Mouse (Mus musculus): Measurements from ENCODE around the gene Leap2. TPM values are rescaled to one million over a fixed set of nuclear protein-coding genes. Genes with fewer than 3 reads are reported as not detected.

Gene Leap2
- polyA plus RNA-seq (2012; rRNA removed), result not detected in 2 replicates

GRCm38 (mm10) chr11:53423036-53423435 is at the start of gene Leap2:
Gene Leap2, minus strand, starts transcription at chr11:53423170.
- Histone ChIP-seq H3K27me3 (ENCODE audit: control insufficient read depth, insufficient read depth, low read length) (no peaks in the 10 kb centered on the region), H3K4me1 (replicated peaks; ENCODE audit: control insufficient read depth, insufficient read depth, low read length) (no peaks in the 10 kb centered on the region), H3K4me3 (ENCODE audit: control insufficient read depth, insufficient read depth, low read length) (no peak within 1 kb of the TSS), H3K27ac (ENCODE audit: control insufficient read depth, insufficient read depth, low read length) (no peak within 1 kb of the TSS), H3K36me3 (ENCODE audit: control insufficient read depth, insufficient read depth, low read length) (no peaks in the 10 kb centered on the region; the same call in 1 of the 2 replicates)
- no peak for TF ChIP-seq CTCF (IDR thresholded peaks at IDR 0.05; ENCODE audit: borderline replicate concordance, control insufficient read depth, extremely low read depth, insufficient read depth, low read length, poor library complexity)
- no peak for TF ChIP-seq POLR2A (IDR thresholded peaks at IDR 0.05; ENCODE audit: control insufficient read depth, extremely low read depth, insufficient read depth, low read length, poor library complexity)
- DNase-seq, result no peak
- 96% methylated on average over 4 of the region's 4 CpGs for WGBS

- DNase-seq, result no peak
- no peaks in the 10 kb centered on the region for H3K36me3 ChIP-seq (ENCODE audit: control insufficient read depth, insufficient read depth, low read length)
- TF ChIP-seq CTCF (IDR thresholded peaks at IDR 0.05; ENCODE audit: borderline replicate concordance, control insufficient read depth, extremely low read depth, insufficient read depth, low read length, poor library complexity) (no peak), POLR2A (IDR thresholded peaks at IDR 0.05; ENCODE audit: control insufficient read depth, extremely low read depth, insufficient read depth, low read length, poor library complexity) (no peak)
- H3K27ac ChIP-seq (ENCODE audit: control insufficient read depth, insufficient read depth, low read length), result no peak overlapping the region
- no peak overlapping the region for H3K4me3 ChIP-seq (ENCODE audit: control insufficient read depth, insufficient read depth, low read length)
- 85% methylated on average over 3 of the region's 3 CpGs for WGBS
- no peaks in the 10 kb centered on the region for H3K4me1 ChIP-seq (replicated peaks; ENCODE audit: control insufficient read depth, insufficient read depth, low read length)
- no peaks in the 10 kb centered on the region for H3K27me3 ChIP-seq (ENCODE audit: control insufficient read depth, insufficient read depth, low read length)
Observed at GRCm38 (mm10) chr11:53472709-53473108, 49.7 kb upstream of the Leap2 start.

- Histone ChIP-seq H3K36me3 (ENCODE audit: control insufficient read depth, insufficient read depth, low read length) (no peaks in the 10 kb centered on the region), H3K27ac (ENCODE audit: control insufficient read depth, insufficient read depth, low read length) (no peak within 1 kb of the TSS), H3K27me3 (ENCODE audit: control insufficient read depth, insufficient read depth, low read length) (no peaks in the 10 kb centered on the region; the same call in 1 of the 2 replicates), H3K4me3 (ENCODE audit: control insufficient read depth, insufficient read depth, low read length) (no peak within 1 kb of the TSS), H3K4me1 (replicated peaks; ENCODE audit: control insufficient read depth, insufficient read depth, low read length) (no peaks in the 10 kb centered on the region)
- DNase-seq, result peak; percentile 86
- WGBS, result 9% methylated on average over 29 of the region's 29 CpGs
- TF ChIP-seq CTCF (IDR thresholded peaks at IDR 0.05; ENCODE audit: borderline replicate concordance, control insufficient read depth, extremely low read depth, insufficient read depth, low read length, poor library complexity), result peak; percentile 92
- no peak for TF ChIP-seq POLR2A (IDR thresholded peaks at IDR 0.05; ENCODE audit: control insufficient read depth, extremely low read depth, insufficient read depth, low read length, poor library complexity)
Observed at GRCm38 (mm10) chr11:53469968-53470695, 47.2 kb upstream of the Leap2 start, which contains the start of gene Gm9837. Gene Gm9837, minus strand, starts transcription at chr11:53470479.

GRCm38 (mm10) chr11:53469294-53469967 is 46.5 kb upstream of the Leap2 start:
- Histone ChIP-seq H3K27ac (ENCODE audit: control insufficient read depth, insufficient read depth, low read length) (no peak overlapping the region), H3K27me3 (ENCODE audit: control insufficient read depth, insufficient read depth, low read length) (no peaks in the 10 kb centered on the region; the same call in 1 of the 2 replicates), H3K36me3 (ENCODE audit: control insufficient read depth, insufficient read depth, low read length) (no peaks in the 10 kb centered on the region), H3K4me1 (replicated peaks; ENCODE audit: control insufficient read depth, insufficient read depth, low read length) (no peaks in the 10 kb centered on the region), H3K4me3 (ENCODE audit: control insufficient read depth, insufficient read depth, low read length) (no peak overlapping the region)
- DNase-seq, result no peak
- 46% methylated on average over 16 of the region's 16 CpGs for WGBS
- TF ChIP-seq POLR2A (IDR thresholded peaks at IDR 0.05; ENCODE audit: control insufficient read depth, extremely low read depth, insufficient read depth, low read length, poor library complexity) (no peak), CTCF (IDR thresholded peaks at IDR 0.05; ENCODE audit: borderline replicate concordance, control insufficient read depth, extremely low read depth, insufficient read depth, low read length, poor library complexity) (no peak)

- TF ChIP-seq CTCF (IDR thresholded peaks at IDR 0.05; ENCODE audit: borderline replicate concordance, control insufficient read depth, extremely low read depth, insufficient read depth, low read length, poor library complexity) (0 out of 2 replicates have a peak, but pooled peaks have one; percentile 61), POLR2A (IDR thresholded peaks at IDR 0.05; ENCODE audit: control insufficient read depth, extremely low read depth, insufficient read depth, low read length, poor library complexity) (no peak; the same call in 1 of the 2 replicates)
- Histone ChIP-seq H3K4me3 (ENCODE audit: control insufficient read depth, insufficient read depth, low read length) (no peak overlapping the region), H3K27ac (ENCODE audit: control insufficient read depth, insufficient read depth, low read length) (no peak overlapping the region), H3K4me1 (replicated peaks; ENCODE audit: control insufficient read depth, insufficient read depth, low read length) (no peaks in the 10 kb centered on the region), H3K36me3 (ENCODE audit: control insufficient read depth, insufficient read depth, low read length) (no peaks in the 10 kb centered on the region), H3K27me3 (ENCODE audit: control insufficient read depth, insufficient read depth, low read length) (peaks cover 9% of the 10 kb centered on the region; the same call in 1 of the 2 replicates)
- 29% methylated on average over 40 of the region's 40 CpGs for WGBS
- DNase-seq, result peak; percentile 54
Observed at GRCm38 (mm10) chr11:53466231-53466971, 43.4 kb upstream of the Leap2 start.

All from thymus, adult 2 months (tissue).